Mouse (Mus musculus) gastrocnemius, postnatal 10 days (tissue): ENCODE measurements around the gene Sertad4. TPM values are rescaled to one million over a fixed set of nuclear protein-coding genes. Genes with fewer than 3 reads are reported as not detected.

ENCODE experiments used
- DNase-seq: peaks from one replicate; pipeline ENCODE4 v3.0.0; 2021; ENCODE audit warnings: mixed read lengths
- total RNA-seq, 2 experiments: library from RNA; stranded (reverse); gene quantifications; 2 replicates each; pipeline ENCODE4 v1.2.3; 2021

Sertad4 gene
- total RNA-seq, 2 experiments from 2014 or later, result 11.4 to 17.5 TPM

- DNase-seq, result peak; percentile 38
Observed at GRCm38 (mm10) chr1:192806168-192807157, 49.1 kb downstream of the Sertad4 start.

DNA sequence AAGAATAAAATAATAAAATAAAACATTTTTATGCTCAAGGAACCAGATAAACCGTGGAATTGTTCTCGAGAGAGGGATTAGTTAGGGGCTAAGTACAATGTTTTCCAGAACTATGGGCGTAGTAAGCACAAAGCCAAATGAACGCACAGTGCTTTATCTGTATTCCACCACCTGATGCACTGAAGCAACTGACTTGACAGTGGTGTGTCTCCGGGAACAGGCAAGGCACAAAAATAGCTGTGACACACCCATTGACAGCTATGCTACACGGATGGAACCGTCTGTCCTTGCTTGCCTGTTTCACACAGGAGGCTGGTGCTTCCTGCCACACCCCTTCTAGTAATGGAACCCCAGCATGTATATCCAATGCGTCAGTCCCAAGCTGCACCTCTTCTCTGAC, 55.2 kb downstream of the Sertad4 start:
- DNase-seq, result no peak

GRCm38 (mm10) chr1:192799165-192799991, 56.2 kb downstream of the Sertad4 start:
- DNase-seq, result peak; percentile 19

GRCm38 (mm10) chr1:192798212-192799164, 57.1 kb downstream of the Sertad4 start:
- peak; percentile 72 for DNase-seq

DNA sequence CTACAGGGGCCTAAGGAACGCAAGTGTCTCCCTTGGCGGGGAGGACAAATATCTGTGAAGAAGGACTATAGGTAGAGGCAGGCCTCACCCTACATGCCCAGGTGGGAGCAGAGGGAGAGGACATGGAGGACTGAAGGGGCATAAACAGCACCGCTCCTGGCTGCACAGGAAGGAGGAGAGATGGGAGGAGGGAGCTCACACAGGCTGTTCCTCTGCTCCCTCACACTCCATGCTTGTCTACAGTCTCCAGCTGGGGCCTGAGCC, 58.6 kb downstream of the Sertad4 start:
- DNase-seq, result no peak

GRCm38 (mm10) chr1:192796201-192797010, 59.1 kb downstream of the Sertad4 start:
- no peak for DNase-seq

DNA sequence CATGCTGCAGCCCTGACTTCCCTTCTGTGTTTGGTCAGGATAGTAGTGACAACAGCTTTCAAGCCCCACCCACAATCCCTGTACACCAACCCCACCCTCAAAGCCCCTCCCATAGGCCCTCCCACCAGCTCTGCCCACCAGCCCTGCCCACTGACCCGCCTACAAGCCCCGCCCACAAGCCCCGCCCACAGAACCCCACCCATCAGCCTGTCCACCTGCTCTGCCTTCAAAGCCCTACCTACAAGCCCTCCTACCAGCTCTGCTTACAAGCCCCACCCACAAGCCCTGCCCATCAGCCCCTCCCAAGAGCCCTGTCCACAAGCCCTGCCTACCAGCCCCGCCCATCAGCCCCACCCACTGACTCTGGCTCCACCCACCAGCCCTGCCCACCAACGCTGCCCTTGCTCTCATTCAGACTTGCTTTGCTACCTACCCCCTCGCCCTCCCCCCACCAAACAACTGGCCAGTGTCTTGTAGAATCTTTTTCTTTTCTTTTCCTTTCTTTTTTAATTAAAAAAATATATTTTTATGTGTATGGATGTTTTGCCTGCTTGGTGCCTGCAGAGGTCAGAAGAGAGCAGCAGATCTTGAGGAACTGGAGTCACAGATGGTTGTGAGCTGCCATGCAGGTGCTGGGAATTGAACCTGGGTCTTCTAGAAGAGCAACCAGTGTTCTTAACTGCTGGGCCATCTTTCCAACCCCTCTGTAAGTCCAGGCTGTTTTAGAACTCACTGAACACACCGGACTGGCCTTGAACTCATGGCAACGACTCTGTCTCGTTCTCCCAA, 60.4 kb downstream of the Sertad4 start:
- DNase-seq, result no peak

Other genes starting within 250 kb of the Sertad4 start
- gene Hhat, start 84.5 kb downstream of the Sertad4 start, total RNA-seq, result 1 to 10 TPM; 1.7 to 4.5 TPM
- under 1 TPM; 0.59 to 0.61 TPM for gene Syt14, start 180.0 kb upstream of the Sertad4 start, total RNA-seq